Mouse (Mus musculus) neural tube, embryonic 11.5 days (tissue): Measurements from ENCODE around the gene Atxn1. TPM values are rescaled to one million over a fixed set of nuclear protein-coding genes. Genes with fewer than 3 reads are reported as not detected.

Source experiments
- ATAC-seq: fragments of 200-750 bp; cut with Nextera tagmentation; 2 replicates; pipeline ENCODE4 v1.8.0; 2017; ENCODE audit warnings: moderate number of reproducible peaks, mild to moderate bottlenecking, moderate TSS enrichment, moderate library complexity; ENCODE audit not compliant: insufficient read depth, low FRiP score, low TSS enrichment
- DNase-seq: peaks from one replicate; pipeline ENCODE4 v3.0.0-alpha.2; 2015; ENCODE audit warnings: low spot score
- H3K27ac ChIP-seq: fragments of 300-500 bp; sonication (generic); 2 replicates; pipeline ENCODE4 v1.5.1; 2014; ENCODE audit warnings: low read depth, mild to moderate bottlenecking, low read length
- H3K27me3 ChIP-seq: fragments of 300-500 bp; sonication (generic); 2 replicates; pipeline ENCODE4 v1.6.1; 2014; ENCODE audit warnings: mild to moderate bottlenecking, low read length, mixed read lengths; ENCODE audit not compliant: control insufficient read depth, insufficient read depth
- H3K36me3 ChIP-seq: fragments of 300-500 bp; sonication (generic); 2 replicates; pipeline ENCODE4 v1.6.1; 2014; ENCODE audit warnings: mild to moderate bottlenecking, low read length, moderate library complexity, mixed read lengths; ENCODE audit not compliant: control insufficient read depth, insufficient read depth
- H3K4me1 ChIP-seq: fragments of 300-500 bp; sonication (generic); 2 replicates; pipeline ENCODE4 v1.6.1; 2014; ENCODE audit warnings: low read length, mixed read lengths; ENCODE audit not compliant: control insufficient read depth, insufficient read depth
- H3K4me2 ChIP-seq: fragments of 300-500 bp; sonication (generic); 2 replicates; pipeline ENCODE4 v1.6.1; 2014; ENCODE audit warnings: low read depth, mild to moderate bottlenecking, moderate library complexity
- H3K4me3 ChIP-seq: fragments of 300-500 bp; sonication (generic); 2 replicates; pipeline ENCODE4 v1.5.1; 2014; ENCODE audit warnings: low read depth, low read length
- H3K9ac ChIP-seq: fragments of 300-500 bp; sonication (generic); 2 replicates; pipeline ENCODE4 v1.6.1; 2014; ENCODE audit warnings: mild to moderate bottlenecking, low read length
- H3K9me3 ChIP-seq: fragments of 300-500 bp; sonication (generic); 2 replicates; pipeline ENCODE4 v1.6.1; 2016; ENCODE audit warnings: low read length; ENCODE audit not compliant: control insufficient read depth
- WGBS: fragments of 180-500 bp; shearing (Covaris S2); extraction: QIAGEN DNeasy Blood & Tissue Kit; methylation state at CpG from one replicate; pipeline ENCODE4 v1.1.7; 2014; 5-methylcytosine and 5-hydroxymethylcytosine counted together
- polyA plus RNA-seq: library from polyadenylated mRNA; unstranded; fragments of >200 nt; fragmentation: Nextera tagmentation; extraction: Ambion mirVana; gene quantifications from 2 replicates; pipeline ENCODE4 v1.2.1, GENCODE M21; 2014

Gene Atxn1
- polyA plus RNA-seq, 1 experiment from 2014 or later, result 1.1 TPM

GRCm38 (mm10) chr13:45874196-45874595 lies 90.6 kb downstream of the Atxn1 start:
- WGBS, result 89% methylated on average over 4 of the region's 4 CpGs
- Histone ChIP-seq H3K36me3 (no peaks in the 10 kb centered on the region), H3K27ac (no peak overlapping the region), H3K27me3 (no peaks in the 10 kb centered on the region), H3K9me3 (no peaks in the 10 kb centered on the region), H3K9ac (no peak overlapping the region), H3K4me1 (no peaks in the 10 kb centered on the region), H3K4me2 (no peak overlapping the region), H3K4me3 (no peak overlapping the region)
- ATAC-seq (no peak), DNase-seq (no peak)

GRCm38 (mm10) chr13:45872966-45873365 lies 91.8 kb downstream of the Atxn1 start:
- Histone ChIP-seq H3K4me3 (no peak overlapping the region), H3K4me1 (no peaks in the 10 kb centered on the region), H3K9me3 (no peaks in the 10 kb centered on the region), H3K9ac (no peak overlapping the region), H3K27ac (no peak overlapping the region), H3K27me3 (no peaks in the 10 kb centered on the region), H3K36me3 (no peaks in the 10 kb centered on the region), H3K4me2 (no peak overlapping the region)
- DNase-seq (no peak), ATAC-seq (no peak)
- 94% methylated on average over 7 of the region's 7 CpGs for WGBS

GRCm38 (mm10) chr13:45872041-45872746 lies 92.6 kb downstream of the Atxn1 start:
- H3K9ac ChIP-seq, result no peak overlapping the region
- no peaks in the 10 kb centered on the region for H3K4me1 ChIP-seq
- 85% methylated on average over 14 of the region's 14 CpGs for whole genome bisulfite sequencing
- no peak overlapping the region for H3K4me2 ChIP-seq
- no peak overlapping the region for H3K27ac ChIP-seq
- H3K27me3 ChIP-seq, result no peaks in the 10 kb centered on the region
- DNase-seq (no peak), ATAC-seq (no peak)
- H3K9me3 ChIP-seq, result no peaks in the 10 kb centered on the region
- no peak overlapping the region for H3K4me3 ChIP-seq
- no peaks in the 10 kb centered on the region for H3K36me3 ChIP-seq

- Histone ChIP-seq H3K9me3 (no peaks in the 10 kb centered on the region), H3K27me3 (no peaks in the 10 kb centered on the region), H3K9ac (no peak overlapping the region), H3K4me2 (no peak overlapping the region), H3K4me1 (no peaks in the 10 kb centered on the region), H3K4me3 (no peak overlapping the region), H3K27ac (no peak overlapping the region), H3K36me3 (no peaks in the 10 kb centered on the region)
- 58% methylated on average over 7 of the region's 7 CpGs for WGBS
- no peak for ATAC-seq
- DNase-seq, result no peak
Measured at GRCm38 (mm10) chr13:45871554-45871953, 93.3 kb downstream of the Atxn1 start.

- WGBS, result 84% methylated on average over 8 of the region's 8 CpGs
- no peak overlapping the region for H3K4me2 ChIP-seq
- H3K9ac ChIP-seq, result no peak overlapping the region
- no peaks in the 10 kb centered on the region for H3K4me1 ChIP-seq
- DNase-seq, result no peak
- no peaks in the 10 kb centered on the region for H3K27me3 ChIP-seq
- no peak for ATAC-seq
- no peak overlapping the region for H3K27ac ChIP-seq
- no peaks in the 10 kb centered on the region for H3K36me3 ChIP-seq
- H3K9me3 ChIP-seq, result no peaks in the 10 kb centered on the region
- no peak overlapping the region for H3K4me3 ChIP-seq
Measured at GRCm38 (mm10) chr13:45868886-45869285, 95.9 kb downstream of the Atxn1 start.

- Histone ChIP-seq H3K27ac (no peak overlapping the region), H3K4me1 (no peaks in the 10 kb centered on the region), H3K9me3 (no peaks in the 10 kb centered on the region), H3K4me3 (no peak overlapping the region), H3K27me3 (no peaks in the 10 kb centered on the region), H3K36me3 (no peaks in the 10 kb centered on the region), H3K9ac (no peak overlapping the region), H3K4me2 (no peak overlapping the region)
- WGBS, result 90% methylated on average over 14 of the region's 14 CpGs
- ATAC-seq (no peak), DNase-seq (no peak)
Measured at GRCm38 (mm10) chr13:45867273-45867672, 97.5 kb downstream of the Atxn1 start.

- Histone ChIP-seq H3K4me2 (no peak overlapping the region), H3K36me3 (no peaks in the 10 kb centered on the region), H3K9ac (no peak overlapping the region), H3K4me3 (no peak overlapping the region), H3K27me3 (no peaks in the 10 kb centered on the region), H3K27ac (no peak overlapping the region), H3K9me3 (no peaks in the 10 kb centered on the region), H3K4me1 (no peaks in the 10 kb centered on the region)
- DNase-seq, result no peak
- 93% methylated on average over 8 of the region's 8 CpGs for WGBS
- ATAC-seq, result no peak
Measured at GRCm38 (mm10) chr13:45866615-45867245, 98.1 kb downstream of the Atxn1 start.

- no peak for DNase-seq
Measured at GRCm38 (mm10) chr13:45865620-45866019, 99.2 kb downstream of the Atxn1 start.

GRCm38 (mm10) chr13:45863779-45864178 lies 101.0 kb downstream of the Atxn1 start:
- Histone ChIP-seq H3K9me3 (no peaks in the 10 kb centered on the region), H3K36me3 (no peaks in the 10 kb centered on the region), H3K4me2 (no peak overlapping the region), H3K9ac (no peak overlapping the region), H3K27me3 (no peaks in the 10 kb centered on the region), H3K4me3 (no peak overlapping the region), H3K4me1 (no peaks in the 10 kb centered on the region), H3K27ac (no peak overlapping the region)
- DNase-seq (no peak), ATAC-seq (no peak)
- WGBS, result 87% methylated on average over 8 of the region's 8 CpGs

More at GRCm38 (mm10) chr13:45865620-45866019, 99.2 kb downstream of the Atxn1 start:
- Histone ChIP-seq H3K4me3 (no peak overlapping the region), H3K4me2 (no peak overlapping the region), H3K9me3 (no peaks in the 10 kb centered on the region), H3K27me3 (no peaks in the 10 kb centered on the region), H3K36me3 (no peaks in the 10 kb centered on the region), H3K9ac (no peak overlapping the region), H3K27ac (no peak overlapping the region), H3K4me1 (no peaks in the 10 kb centered on the region)
- 92% methylated on average over 10 of the region's 10 CpGs for WGBS
- no peak for ATAC-seq
